In genomic region chr13:95912157-95913045, GRCm38 (mm10) we compare ENCODE assay signal across 11 mouse cellular contexts. TPM values are rescaled to one million over a fixed set of nuclear protein-coding genes. Genes with fewer than 3 reads are reported as not detected.
DNase-seq lines count a peak whose midpoint lies in the region; ATAC-seq and TF ChIP-seq lines count a peak whose summit lies in the region.
"Had no signal": no experiment of that assay in that cellular context is flagged by ENCODE, and none has a peak within 500 bp of the region (broad histone marks: within the 10 kb centered on the region; RNA-seq: fewer than 3 reads in every experiment).

No protein-coding gene starts in this region.

- no peak overlapping the region for H3K4me3 ChIP-seq in gastrocnemius, adult 2 months
- H3K4me3 ChIP-seq: limb, embryonic 12.5 days; midbrain, embryonic 12.5 days had no signal

- TF ChIP-seq CTCF in gastrocnemius, adult 2 months (IDR thresholded peaks at IDR 0.05), result no peak

- intact Hi-C loops in left cerebral cortex, postnatal 36 days (cut with DNase I), result no loop called here
- intact Hi-C loops in gastrocnemius, adult 2 months (cut with DNase I), result no loop called here

- H3K27ac ChIP-seq in gastrocnemius, adult 2 months, result no peak overlapping the region
- H3K27ac ChIP-seq: limb, embryonic 12.5 days; midbrain, embryonic 12.5 days had no signal

- peak; percentile 69 for ATAC-seq in frontal cortex, adult (ENCODE audit: low TSS enrichment)
- peak; percentile 95 for ATAC-seq in cerebellum, adult (ENCODE audit: insufficient number of reproducible peaks, low FRiP score, low TSS enrichment)
- no peak for ATAC-seq in CD4-positive, CD25-positive, alpha-beta regulatory T cell, adult 4 months

- DNase-seq in frontal cortex, postnatal 25 days (ENCODE audit: low spot score in 2 of 2), result no peak
- DNase-seq in frontal cortex, postnatal 14 days (ENCODE audit: low spot score in 2 of 2), result peak; percentile 28 to 48
- peak; percentile 66 to 72 for DNase-seq in left cerebral cortex, postnatal 36 days (ENCODE audit: low spot score in 2 of 2)
- DNase-seq in yolk sac, embryonic 10.5 days (ENCODE audit: low spot score), result no peak
- no peak for DNase-seq in gastrocnemius, adult 2 months
- DNase-seq: spleen, adult 18-20 months had no signal

RNA-seq across cellular contexts. Expression of gene Iqgap2, which starts 20.7 kb away (rescaled TPM):
- total RNA-seq in left cerebral cortex, postnatal 36 days (2021), result 10 to 100 TPM; 12.2 to 21.9 TPM
- 1 to 10 TPM in 1 of 2 experiments, under 1 TPM in 1; 0.94 to 1.3 TPM for total RNA-seq in gastrocnemius, adult 2 months (2021)
- polyA plus RNA-seq in CD4-positive, CD25-positive, alpha-beta regulatory T cell, adult 4 months (2017; shearing (Covaris generic)), result 10 to 100 TPM; 14.2 to 14.7 TPM

Comparison
In these comparisons a context has a peak if more than half of its experiments do, and no peak if none do; other contexts are left out.
1. DNase-seq: peak in frontal cortex, postnatal 14 days (2 of 2) and left cerebral cortex, postnatal 36 days (2 of 2); none in frontal cortex, postnatal 25 days (0 of 2), yolk sac, embryonic 10.5 days (single experiment) and gastrocnemius, adult 2 months (single experiment).
2. RNA of gene Iqgap2, which starts 20.7 kb away (total RNA-seq): 12.2 to 21.9 TPM in left cerebral cortex, postnatal 36 days; 0.94 to 1.3 TPM in gastrocnemius, adult 2 months; every median in the first group is over 4 times any median in the second.